Mouse (Mus musculus) thymus, adult 2 months (tissue): ENCODE results near the gene Ebf4.

Experiments
- CTCF ChIP-seq: fragments of 200-500 bp; IDR thresholded peaks from 2 replicates; pipeline ENCODE4 v1.5.1; 2012; ENCODE audit warnings: mild to moderate bottlenecking, control low read depth, low read length, moderate library complexity, borderline replicate concordance; ENCODE audit not compliant: control insufficient read depth, poor library complexity, insufficient read depth; ENCODE audit errors: extremely low read depth
- POLR2A ChIP-seq: fragments of 200-500 bp; IDR thresholded peaks from 2 replicates; pipeline ENCODE4 v1.6.1; 2012; ENCODE audit warnings: mild to moderate bottlenecking, low read length, control low read depth, moderate library complexity; ENCODE audit not compliant: control insufficient read depth, poor library complexity, insufficient read depth; ENCODE audit errors: extremely low read depth

GRCm38 (mm10) chr2:130341220-130341580, 46.2 kb downstream of the Ebf4 start:
- TF ChIP-seq CTCF (no peak), POLR2A (no peak)
